Mouse (Mus musculus) T-helper 17 cell (primary cell): ENCODE measurements around the gene Caml.
"Not testable (repeated sequence)": the region's sequence is repeated elsewhere in the genome, so short reads cannot be mapped to it uniquely, and the experiment has no call there.

ENCODE experiments used
- in situ Hi-C, 2 experiments: fragments of 300-600 bp; cut with MboI, MseI; formaldehyde crosslinking; loops; 1 replicate in 1 of 2; 2 replicates in 1 of 2; pipeline ENCODE4 v1.15.1; 2025; ENCODE audit warnings: high pct_unique_total_duplicates in 2 of 2

Caml gene

GRCm38 (mm10) chr13:55622649-55623541, at the start of gene Caml:
Gene Caml (plus strand): TSS chr13:55623005.
- in situ Hi-C loops: no loop called here

- in situ Hi-C loops: no loop called here
These were observed 49.4 kb upstream of the Caml start, which contains the start of gene Tmed9 for GRCm38 (mm10) chr13:55573432-55573831. Gene Tmed9 (plus strand): TSS chr13:55573732.

- in situ Hi-C loops: no loop called here
These were observed 48.5 kb upstream of the Caml start for GRCm38 (mm10) chr13:55574321-55574720.

- in situ Hi-C loops: no loop called here
These were observed 46.9 kb upstream of the Caml start for GRCm38 (mm10) chr13:55575932-55576331.

- in situ Hi-C loops: not testable (repeated sequence)
These were observed 45.9 kb upstream of the Caml start for GRCm38 (mm10) chr13:55576872-55577271.

- in situ Hi-C loops: no loop called here
These were observed 44.7 kb upstream of the Caml start for GRCm38 (mm10) chr13:55578086-55578485.

GRCm38 (mm10) chr13:55591961-55592490, 30.8 kb upstream of the Caml start:
- in situ Hi-C loops: no loop called here

- in situ Hi-C loops: no loop called here
These were observed 30.1 kb upstream of the Caml start for GRCm38 (mm10) chr13:55592512-55593253.

GRCm38 (mm10) chr13:55593254-55593747, 29.5 kb upstream of the Caml start:
- in situ Hi-C loops: no loop called here

- in situ Hi-C loops: no loop called here
These were observed 27.4 kb upstream of the Caml start for GRCm38 (mm10) chr13:55595375-55595774.

GRCm38 (mm10) chr13:55596802-55597201, 26.0 kb upstream of the Caml start:
- in situ Hi-C loops: no loop called here

GRCm38 (mm10) chr13:55599566-55600540, 23.0 kb upstream of the Caml start, which contains the start of gene B4galt7:
Gene B4galt7 (plus strand): TSS chr13:55599896.
- in situ Hi-C loops: loop anchor here in 1 of 2 experiments (5.0 kb wide), 1 partner anchor 37 kb away; the partner anchor contains the start of gene Ddx46

GRCm38 (mm10) chr13:55600657-55601056, 22.1 kb upstream of the Caml start:
- in situ Hi-C loops: loop anchor here in 1 of 2 experiments (5.0 kb wide), 1 partner anchor 37 kb away; the partner anchor contains the start of gene Ddx46

- in situ Hi-C loops: loop anchor here in 1 of 2 experiments (5.0 kb wide), 1 partner anchor 36 kb away; the partner anchor contains the start of gene Ddx46
These were observed 21.2 kb upstream of the Caml start for GRCm38 (mm10) chr13:55601611-55602010.

- in situ Hi-C loops: loop anchor here in 1 of 2 experiments (5.0 kb wide), 1 partner anchor 33 kb away; the partner anchor contains the start of gene Ddx46
These were observed 18.2 kb upstream of the Caml start for GRCm38 (mm10) chr13:55604606-55605005.

- in situ Hi-C loops: no loop called here
These were observed 15.7 kb upstream of the Caml start for GRCm38 (mm10) chr13:55606899-55607623.

GRCm38 (mm10) chr13:55607624-55608006, 15.2 kb upstream of the Caml start:
- in situ Hi-C loops: no loop called here

GRCm38 (mm10) chr13:55611996-55612395, 10.8 kb upstream of the Caml start:
- in situ Hi-C loops: no loop called here

GRCm38 (mm10) chr13:55613471-55613870, 9.3 kb upstream of the Caml start:
- in situ Hi-C loops: no loop called here

- in situ Hi-C loops: no loop called here
These were observed 3.5 kb upstream of the Caml start for GRCm38 (mm10) chr13:55619328-55619727.
